Mouse (Mus musculus): ENCODE results near the gene Rars. TPM values are rescaled to one million over a fixed set of nuclear protein-coding genes. Genes with fewer than 3 reads are reported as not detected.
A peak's percentile ranks its signal among the peaks of the same experiment; 100 is the strongest.
"Not testable (repeated sequence)": the region's sequence is repeated elsewhere in the genome, so short reads cannot be mapped to it uniquely, and the experiment has no call there.

Gene Rars
- total RNA-seq, 2 experiments from 2014 or later, result 40.9 to 41.5 TPM

- intact Hi-C loops (cut with DNase I), result loop anchor here (10.0 kb wide), 1 partner anchor 1004 kb away; the partner anchor contains the start of gene Spdl1
- DNase-seq, result peak; percentile 90 to 93
Measured at GRCm38 (mm10) chr11:35838345-35839338, 4.3 kb upstream of the Rars start.

GRCm38 (mm10) chr11:35837156-35838126 is 3.1 kb upstream of the Rars start:
- intact Hi-C loops (cut with DNase I), result loop anchor here (10.0 kb wide), 1 partner anchor 1003 kb away; the partner anchor contains the start of gene Spdl1
- DNase-seq, result no peak

- no peak for DNase-seq
- intact Hi-C loops (cut with DNase I), result loop anchor here (5.0 to 10.0 kb wide), 2 partner anchors 61 to 998 kb away; partner anchors contain the start of gene Spdl1
Measured at GRCm38 (mm10) chr11:35833270-35833669, 1.0 kb downstream of the Rars start.

GRCm38 (mm10) chr11:35832139-35832538 is 2.2 kb downstream of the Rars start:
- intact Hi-C loops (cut with DNase I), result loop anchor here (1.0 to 10.0 kb wide), 3 partner anchors 60 to 997 kb away; partner anchors contain the start of gene Spdl1
- DNase-seq, result no peak

- DNase-seq, result no peak
- intact Hi-C loops (cut with DNase I), result no loop called here
Measured at GRCm38 (mm10) chr11:35827714-35828113, 6.6 kb downstream of the Rars start.

GRCm38 (mm10) chr11:35816316-35816715 is 18.0 kb downstream of the Rars start:
- intact Hi-C loops (cut with DNase I), result no loop called here
- DNase-seq, result no peak

GRCm38 (mm10) chr11:35811458-35811857 is 22.8 kb downstream of the Rars start:
- intact Hi-C loops (cut with DNase I), result no loop called here
- no peak for DNase-seq

- DNase-seq, result no peak
- intact Hi-C loops (cut with DNase I), result no loop called here
Measured at GRCm38 (mm10) chr11:35801332-35801731, 33.0 kb downstream of the Rars start.

- intact Hi-C loops (cut with DNase I), result no loop called here
- DNase-seq, result peak; percentile 61 to 80
Measured at GRCm38 (mm10) chr11:35798874-35799273, 35.4 kb downstream of the Rars start, which contains the start of gene Fbll1. Gene Fbll1, minus strand, starts transcription at chr11:35798884.

- intact Hi-C loops (cut with DNase I), result no loop called here
- no peak for DNase-seq
Measured at GRCm38 (mm10) chr11:35798495-35798820, 35.8 kb downstream of the Rars start.

GRCm38 (mm10) chr11:35797751-35798494 is 36.4 kb downstream of the Rars start:
- intact Hi-C loops (cut with DNase I), result no loop called here
- DNase-seq, result no peak

GRCm38 (mm10) chr11:35792800-35793199 is 41.5 kb downstream of the Rars start:
- intact Hi-C loops (cut with DNase I), result not testable (repeated sequence)

GRCm38 (mm10) chr11:35788443-35788842 is 45.9 kb downstream of the Rars start:
- no peak for DNase-seq
- intact Hi-C loops (cut with DNase I), result no loop called here

More at GRCm38 (mm10) chr11:35792800-35793199, 41.5 kb downstream of the Rars start:
- not testable (repeated sequence) for DNase-seq

- no peak for DNase-seq
- intact Hi-C loops (cut with DNase I), result no loop called here
Measured at GRCm38 (mm10) chr11:35784537-35784936, 49.8 kb downstream of the Rars start.

- intact Hi-C loops (cut with DNase I), result no loop called here
- DNase-seq, result no peak
Measured at GRCm38 (mm10) chr11:35784002-35784401, 50.3 kb downstream of the Rars start.

- DNase-seq, result peak; percentile 14 to 18
- intact Hi-C loops (cut with DNase I), result no loop called here
Measured at GRCm38 (mm10) chr11:35783038-35783437, 51.3 kb downstream of the Rars start.

GRCm38 (mm10) chr11:35782444-35782843 is 51.9 kb downstream of the Rars start:
- DNase-seq, result no peak
- intact Hi-C loops (cut with DNase I), result no loop called here

GRCm38 (mm10) chr11:35780336-35780735 is 54.0 kb downstream of the Rars start:
- DNase-seq, result no peak
- intact Hi-C loops (cut with DNase I), result no loop called here

GRCm38 (mm10) chr11:35776452-35776851 is 57.9 kb downstream of the Rars start:
- intact Hi-C loops (cut with DNase I), result loop anchor here (5.0 kb wide), 1 partner anchor 934 kb away; no protein-coding TSS in a partner anchor
- no peak for DNase-seq

- intact Hi-C loops (cut with DNase I), result loop anchor here (5.0 kb wide), 1 partner anchor 933 kb away; no protein-coding TSS in a partner anchor
Measured at GRCm38 (mm10) chr11:35775606-35776005, 58.7 kb downstream of the Rars start.

More at GRCm38 (mm10) chr11:35775606-35776005, 58.7 kb downstream of the Rars start:
- DNase-seq, result no peak

All from heart, postnatal 10 days (tissue).